Mouse (Mus musculus): ENCODE measurements around the gene Micu2.
"Not testable (repeated sequence)": the region's sequence is repeated elsewhere in the genome, so short reads cannot be mapped to it uniquely, and the experiment has no call there.

The Micu2 gene

GRCm38 (mm10) chr14:57920568-57921310 lies 78.3 kb downstream of the Micu2 start:
- H3K27me3 ChIP-seq (ENCODE audit: control insufficient read depth, insufficient read depth, low read length, poor library complexity, severe bottlenecking): no peaks in the 10 kb centered on the region
- DNase-seq (ENCODE audit: low read depth, low spot score): no peak
- peaks cover 22% of the 10 kb centered on the region; the same call in 1 of the 2 replicates for H3K36me3 ChIP-seq (ENCODE audit: control insufficient read depth, insufficient read depth, low read length, poor library complexity, severe bottlenecking)

GRCm38 (mm10) chr14:57919148-57919875 lies 79.8 kb downstream of the Micu2 start:
- no peaks in the 10 kb centered on the region for H3K27me3 ChIP-seq (ENCODE audit: control insufficient read depth, insufficient read depth, low read length, poor library complexity, severe bottlenecking)
- H3K36me3 ChIP-seq (ENCODE audit: control insufficient read depth, insufficient read depth, low read length, poor library complexity, severe bottlenecking): peaks cover 22% of the 10 kb centered on the region
- DNase-seq (ENCODE audit: low read depth, low spot score): no peak

- Histone ChIP-seq H3K36me3 (ENCODE audit: control insufficient read depth, insufficient read depth, low read length, poor library complexity, severe bottlenecking) (peaks cover 19% of the 10 kb centered on the region), H3K27me3 (ENCODE audit: control insufficient read depth, insufficient read depth, low read length, poor library complexity, severe bottlenecking) (no peaks in the 10 kb centered on the region)
- DNase-seq (ENCODE audit: low read depth, low spot score): no peak
These were observed 83.7 kb downstream of the Micu2 start for GRCm38 (mm10) chr14:57915341-57915740.

GRCm38 (mm10) chr14:57912211-57913007 lies 86.7 kb downstream of the Micu2 start:
- DNase-seq (ENCODE audit: low read depth, low spot score): peak; percentile 53
- peaks cover 11% of the 10 kb centered on the region for H3K36me3 ChIP-seq (ENCODE audit: control insufficient read depth, insufficient read depth, low read length, poor library complexity, severe bottlenecking)
- not testable (repeated sequence) for H3K27me3 ChIP-seq (ENCODE audit: control insufficient read depth, insufficient read depth, low read length, poor library complexity, severe bottlenecking)

GRCm38 (mm10) chr14:57911787-57912186 lies 87.3 kb downstream of the Micu2 start:
- H3K36me3 ChIP-seq (ENCODE audit: control insufficient read depth, insufficient read depth, low read length, poor library complexity, severe bottlenecking); DNase-seq (ENCODE audit: low read depth, low spot score); H3K27me3 ChIP-seq (ENCODE audit: control insufficient read depth, insufficient read depth, low read length, poor library complexity, severe bottlenecking): not testable (repeated sequence)

GRCm38 (mm10) chr14:57911316-57911715 lies 87.7 kb downstream of the Micu2 start:
- H3K36me3 ChIP-seq (ENCODE audit: control insufficient read depth, insufficient read depth, low read length, poor library complexity, severe bottlenecking): peaks cover 6% of the 10 kb centered on the region
- DNase-seq (ENCODE audit: low read depth, low spot score): no peak
- H3K27me3 ChIP-seq (ENCODE audit: control insufficient read depth, insufficient read depth, low read length, poor library complexity, severe bottlenecking): no peaks in the 10 kb centered on the region

- peak; percentile 93 for DNase-seq (ENCODE audit: low read depth, low spot score)
- Histone ChIP-seq H3K27me3 (ENCODE audit: control insufficient read depth, insufficient read depth, low read length, poor library complexity, severe bottlenecking) (no peaks in the 10 kb centered on the region), H3K36me3 (ENCODE audit: control insufficient read depth, insufficient read depth, low read length, poor library complexity, severe bottlenecking) (peaks cover 2% of the 10 kb centered on the region; the same call in 1 of the 2 replicates)
These were observed 88.5 kb downstream of the Micu2 start for GRCm38 (mm10) chr14:57910501-57911068.

- no peak for DNase-seq (ENCODE audit: low read depth, low spot score)
- Histone ChIP-seq H3K27me3 (ENCODE audit: control insufficient read depth, insufficient read depth, low read length, poor library complexity, severe bottlenecking) (no peaks in the 10 kb centered on the region), H3K36me3 (ENCODE audit: control insufficient read depth, insufficient read depth, low read length, poor library complexity, severe bottlenecking) (no peaks in the 10 kb centered on the region)
These were observed 89.8 kb downstream of the Micu2 start for GRCm38 (mm10) chr14:57909297-57909696.

GRCm38 (mm10) chr14:57908431-57908830 lies 90.6 kb downstream of the Micu2 start:
- H3K27me3 ChIP-seq (ENCODE audit: control insufficient read depth, insufficient read depth, low read length, poor library complexity, severe bottlenecking): no peaks in the 10 kb centered on the region
- no peaks in the 10 kb centered on the region for H3K36me3 ChIP-seq (ENCODE audit: control insufficient read depth, insufficient read depth, low read length, poor library complexity, severe bottlenecking)
- peak; percentile 43 for DNase-seq (ENCODE audit: low read depth, low spot score)

- DNase-seq (ENCODE audit: low read depth, low spot score): no peak
- Histone ChIP-seq H3K27me3 (ENCODE audit: control insufficient read depth, insufficient read depth, low read length, poor library complexity, severe bottlenecking) (no peaks in the 10 kb centered on the region), H3K36me3 (ENCODE audit: control insufficient read depth, insufficient read depth, low read length, poor library complexity, severe bottlenecking) (no peaks in the 10 kb centered on the region)
These were observed 97.1 kb downstream of the Micu2 start for GRCm38 (mm10) chr14:57901998-57902397.

- Histone ChIP-seq H3K36me3 (ENCODE audit: control insufficient read depth, insufficient read depth, low read length, poor library complexity, severe bottlenecking) (no peaks in the 10 kb centered on the region), H3K27me3 (ENCODE audit: control insufficient read depth, insufficient read depth, low read length, poor library complexity, severe bottlenecking) (no peaks in the 10 kb centered on the region)
- no peak for DNase-seq (ENCODE audit: low read depth, low spot score)
These were observed 102.2 kb downstream of the Micu2 start for GRCm38 (mm10) chr14:57896882-57897281.

GRCm38 (mm10) chr14:57896088-57896871 lies 102.8 kb downstream of the Micu2 start:
- H3K27me3 ChIP-seq (ENCODE audit: control insufficient read depth, insufficient read depth, low read length, poor library complexity, severe bottlenecking); DNase-seq (ENCODE audit: low read depth, low spot score); H3K36me3 ChIP-seq (ENCODE audit: control insufficient read depth, insufficient read depth, low read length, poor library complexity, severe bottlenecking): not testable (repeated sequence)

- Histone ChIP-seq H3K36me3 (ENCODE audit: control insufficient read depth, insufficient read depth, low read length, poor library complexity, severe bottlenecking) (no peaks in the 10 kb centered on the region), H3K27me3 (ENCODE audit: control insufficient read depth, insufficient read depth, low read length, poor library complexity, severe bottlenecking) (no peaks in the 10 kb centered on the region)
- DNase-seq (ENCODE audit: low read depth, low spot score): no peak
These were observed 104.7 kb downstream of the Micu2 start for GRCm38 (mm10) chr14:57894346-57894745.

- DNase-seq (ENCODE audit: low read depth, low spot score): no peak
- no peaks in the 10 kb centered on the region for H3K27me3 ChIP-seq (ENCODE audit: control insufficient read depth, insufficient read depth, low read length, poor library complexity, severe bottlenecking)
- no peaks in the 10 kb centered on the region for H3K36me3 ChIP-seq (ENCODE audit: control insufficient read depth, insufficient read depth, low read length, poor library complexity, severe bottlenecking)
These were observed 106.1 kb downstream of the Micu2 start for GRCm38 (mm10) chr14:57892961-57893360.
